Mouse (Mus musculus) CH12.LX (cell line): ENCODE data around the gene Aim2. TPM values are rescaled to one million over a fixed set of nuclear protein-coding genes. Genes with fewer than 3 reads are reported as not detected.

Experiments used
- DNase-seq: peaks from one replicate; pipeline ENCODE4 v3.0.0-alpha.2; 2013; ENCODE audit errors: extremely low read depth
- H3K27ac ChIP-seq: 2 replicates; pipeline ENCODE4 v1.5.1; 2012; ENCODE audit warnings: low read depth, mild to moderate bottlenecking, control low read depth, moderate library complexity; ENCODE audit not compliant: insufficient read depth
- H3K27me3 ChIP-seq: replicated peaks from 2 replicates; pipeline ENCODE3; 2012; ENCODE audit warnings: inconsistent platforms
- H3K36me3 ChIP-seq, 2 experiments: replicated peaks in 1 of 2; 2 replicates each; pipeline versions ENCODE3 to v1.6.1; 2012; ENCODE audit warnings: inconsistent platforms in 1 of 2, low read length in 1 of 2, mild to moderate bottlenecking in 1 of 2, mixed read lengths in 1 of 2, moderate library complexity in 1 of 2; ENCODE audit not compliant: control insufficient read depth in 1 of 2, insufficient read depth in 1 of 2
- H3K4me1 ChIP-seq, 2 experiments: 2 replicates each; pipeline ENCODE4 v1.6.1; 2012; ENCODE audit warnings: inconsistent platforms in 1 of 2, moderate library complexity in 1 of 2; ENCODE audit not compliant: insufficient read depth in 2 of 2, control insufficient read depth in 1 of 2
- H3K4me2 ChIP-seq: 2 replicates; pipeline ENCODE4 v1.6.1; 2012; ENCODE audit warnings: low read depth, mild to moderate bottlenecking, control low read depth; ENCODE audit not compliant: poor library complexity, insufficient read depth, severe bottlenecking
- H3K4me3 ChIP-seq, 3 experiments: fragments of 150-350 bp in 1 of 3; sonication (generic) in 1 of 3; replicated peaks in 1 of 3; 2 replicates each; pipeline versions ENCODE3 to v1.5.1; 2011 to 2012; ENCODE audit warnings: low read depth in 2 of 3, low read length in 2 of 3, mild to moderate bottlenecking in 2 of 3, moderate library complexity in 2 of 3, control low read depth in 1 of 3, improper control_type of control experiment in 1 of 3, inconsistent platforms in 1 of 3, mixed read lengths in 1 of 3; ENCODE audit not compliant: poor library complexity in 1 of 3
- H3K79me2 ChIP-seq: replicated peaks from 2 replicates; pipeline ENCODE4 v1.6.1; 2012; ENCODE audit warnings: mild to moderate bottlenecking, moderate library complexity; ENCODE audit not compliant: control insufficient read depth, poor library complexity, insufficient read depth, severe bottlenecking; ENCODE audit errors: extremely low read depth
- H3K9ac ChIP-seq: 2 replicates; pipeline ENCODE4 v1.6.1; 2012; ENCODE audit warnings: low read depth, mild to moderate bottlenecking, control low read depth, moderate library complexity; ENCODE audit not compliant: insufficient read depth
- H3K9me3 ChIP-seq: replicated peaks from 2 replicates; pipeline ENCODE3; 2012; ENCODE audit warnings: low read length, inconsistent platforms, mixed read lengths
- CHD2 ChIP-seq: IDR thresholded peaks from 2 replicates; pipeline ENCODE4 v1.6.1; 2011; ENCODE audit warnings: low read length, improper control_type of control experiment
- ELF1 ChIP-seq: IDR thresholded peaks from 2 replicates; pipeline ENCODE4 v1.6.1; 2014; ENCODE audit warnings: low read depth, mild to moderate bottlenecking, inconsistent platforms, low read length, improper control_type of control experiment
- EP300 ChIP-seq: IDR thresholded peaks from 2 replicates; pipeline ENCODE4 v1.6.1; 2011; ENCODE audit warnings: low read length, improper control_type of control experiment
- ETS1 ChIP-seq: conservative IDR thresholded peaks from 2 replicates; pipeline ENCODE4 v1.6.1; 2012; ENCODE audit warnings: low read depth, mild to moderate bottlenecking, inconsistent platforms, low read length, improper control_type of control experiment, moderate library complexity
- GABPA ChIP-seq: IDR thresholded peaks from 2 replicates; pipeline ENCODE4 v1.6.1; 2012; ENCODE audit warnings: low read depth, low read length, improper control_type of control experiment, inconsistent platforms; ENCODE audit not compliant: insufficient replicate concordance
- HCFC1 ChIP-seq: IDR thresholded peaks from 2 replicates; pipeline ENCODE4 v1.6.1; 2012; ENCODE audit warnings: low read depth, mild to moderate bottlenecking, inconsistent platforms, low read length, improper control_type of control experiment
- MAFK ChIP-seq: IDR thresholded peaks from 2 replicates; pipeline ENCODE4 v1.6.1; 2011; ENCODE audit warnings: low read length, improper control_type of control experiment; ENCODE audit not compliant: insufficient replicate concordance
- MAZ ChIP-seq: IDR thresholded peaks from 2 replicates; pipeline ENCODE4 v1.6.1; 2012; ENCODE audit warnings: low read depth, mild to moderate bottlenecking, inconsistent platforms, low read length, improper control_type of control experiment, moderate library complexity
- MEF2A ChIP-seq: IDR thresholded peaks from 2 replicates; pipeline ENCODE4 v1.6.1; 2014; ENCODE audit warnings: low read depth, mild to moderate bottlenecking, inconsistent platforms, low read length, improper control_type of control experiment, borderline replicate concordance
- MXI1 ChIP-seq: IDR thresholded peaks from 2 replicates; pipeline ENCODE4 v1.6.1; 2011; ENCODE audit warnings: mild to moderate bottlenecking, low read depth, low read length, improper control_type of control experiment
- NRF1 ChIP-seq: IDR thresholded peaks from 2 replicates; pipeline ENCODE4 v1.6.1; 2014; ENCODE audit warnings: low read depth, mild to moderate bottlenecking, inconsistent platforms, low read length, improper control_type of control experiment, moderate library complexity
- RCOR1 ChIP-seq: conservative IDR thresholded peaks from 2 replicates; pipeline ENCODE4 v1.6.1; 2012; ENCODE audit warnings: low read depth, mild to moderate bottlenecking, inconsistent platforms, low read length, improper control_type of control experiment
- SIN3A ChIP-seq: IDR thresholded peaks from 2 replicates; pipeline ENCODE4 v1.6.1; 2012; ENCODE audit warnings: low read length, improper control_type of control experiment, inconsistent platforms
- TBP ChIP-seq: conservative IDR thresholded peaks from 2 replicates; pipeline ENCODE4 v1.6.1; 2011; ENCODE audit warnings: low read depth, low read length, improper control_type of control experiment
- TCF12 ChIP-seq: IDR thresholded peaks from 2 replicates; pipeline ENCODE4 v1.6.1; 2014; ENCODE audit warnings: low read depth, mild to moderate bottlenecking, inconsistent platforms, low read length, improper control_type of control experiment
- USF1 ChIP-seq: IDR thresholded peaks from 2 replicates; pipeline ENCODE4 v1.6.1; 2014; ENCODE audit warnings: low read depth, mild to moderate bottlenecking, inconsistent platforms, low read length, improper control_type of control experiment
- ZC3H11A ChIP-seq: IDR thresholded peaks from 2 replicates; pipeline ENCODE4 v1.6.1; 2012; ENCODE audit warnings: low read depth, mild to moderate bottlenecking, inconsistent platforms, low read length, improper control_type of control experiment
- ZKSCAN1 ChIP-seq: IDR thresholded peaks from 2 replicates; pipeline ENCODE4 v1.6.1; 2012; ENCODE audit warnings: low read depth, inconsistent platforms, low read length, improper control_type of control experiment, borderline replicate concordance
- dilution Hi-C: fragments of 300-500 bp; cut with MboI; formaldehyde crosslinking; loops from 2 replicates; pipeline ENCODE4 v1.14.3; 2020; ENCODE audit warnings: low sequenced_read_pairs; ENCODE audit not compliant: extremely low pct_unique_long_range_greater_than_20kb, extremely low pct_ligation_motif_present
- in situ Hi-C: fragments of 300-500 bp; cut with MboI; formaldehyde crosslinking; loops from 3 replicates; pipeline ENCODE4 v1.14.3; 2019; ENCODE audit warnings: low sequenced_read_pairs, low pct_ligation_motif_present, low pct_unique_long_range_greater_than_20kb, mixed read lengths
- polyA plus RNA-seq: library from polyadenylated mRNA; unstranded; fragments of >175 nt; gene quantifications from 2 replicates; pipeline ENCODE4 v1.2.1, GENCODE M21; 2012; ENCODE audit warnings: low read depth; ENCODE audit not compliant: insufficient read length
- total RNA-seq, 2 experiments: library from RNA; depleted of rRNA; stranded (reverse); fragments of 300-350 nt in 1 of 2; fragments of >200 nt in 1 of 2; gene quantifications; 2 replicates each; pipeline ENCODE4 v1.2.3; 2012 to 2014

Aim2 gene
- total and polyA plus RNA-seq, 3 experiments = 59.7 to 117 (median 87.0) TPM

DNA sequence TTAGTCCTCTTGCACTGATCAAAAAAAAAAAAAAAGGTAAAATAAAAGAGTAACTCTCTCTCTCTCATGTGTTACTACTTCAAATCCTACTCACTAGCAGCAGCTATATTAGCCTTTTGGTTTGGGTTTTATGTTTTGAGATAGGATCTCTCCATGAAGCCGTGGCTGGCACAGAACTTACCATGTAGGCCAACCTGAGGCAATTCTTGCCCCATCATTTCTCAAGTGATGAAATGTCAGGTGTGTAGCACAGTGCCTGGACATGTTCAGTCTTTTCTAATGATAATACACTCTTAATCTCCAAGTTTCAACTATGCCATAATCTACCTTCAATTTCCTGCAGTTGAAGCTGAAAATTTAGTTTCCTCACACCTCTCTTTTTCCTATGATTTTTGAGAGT lies 92.4 kb downstream of the Aim2 start:
- in situ Hi-C loops (no loop called here), dilution Hi-C loops (no loop called here)
- TF ChIP-seq ZC3H11A = no peak
- no peak for TF ChIP-seq SIN3A
- no peak for DNase-seq
- no peak overlapping the region for H3K27ac ChIP-seq
- H3K36me3 ChIP-seq = peaks cover 26 to 63% of the 10 kb centered on the region in 2 experiments
- no peaks in the 10 kb centered on the region for H3K27me3 ChIP-seq
- H3K4me1 ChIP-seq = peaks cover 12 to 40% of the 10 kb centered on the region in 2 experiments
- H3K9ac ChIP-seq = no peak overlapping the region
- no peak overlapping the region for H3K4me2 ChIP-seq
- H3K4me3 ChIP-seq = no peak overlapping the region
- H3K79me2 ChIP-seq = peaks cover 55% of the 10 kb centered on the region
- no peaks in the 10 kb centered on the region for H3K9me3 ChIP-seq

DNA sequence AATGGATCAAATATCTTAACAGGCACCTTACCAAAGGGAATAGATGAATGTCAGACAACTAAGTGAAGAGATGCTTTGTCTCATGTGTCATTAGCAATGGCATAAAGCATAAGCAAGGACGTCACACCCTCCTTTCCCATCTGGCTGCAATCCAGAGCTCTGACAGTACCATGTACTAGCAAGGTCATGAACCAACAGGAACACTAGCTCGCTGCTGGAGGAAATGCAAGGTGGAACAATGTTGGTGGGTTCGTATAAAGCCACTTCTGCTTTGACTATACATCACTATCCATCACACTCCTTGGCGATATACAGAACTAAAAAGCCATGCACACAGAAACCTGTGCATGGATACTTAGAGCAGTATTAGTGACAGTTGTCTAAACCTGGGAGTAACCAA lies 96.4 kb downstream of the Aim2 start:
- peaks cover 6 to 21% of the 10 kb centered on the region in 2 experiments for H3K4me1 ChIP-seq
- DNase-seq = no peak
- peaks cover 27% of the 10 kb centered on the region for H3K79me2 ChIP-seq
- H3K36me3 ChIP-seq = peaks cover 39 to 88% of the 10 kb centered on the region in 2 experiments
- no peaks in the 10 kb centered on the region for H3K9me3 ChIP-seq
- no peak overlapping the region for H3K9ac ChIP-seq
- in situ Hi-C loops = no loop called here
- dilution Hi-C loops = no loop called here
- no peak overlapping the region for H3K4me3 ChIP-seq
- no peaks in the 10 kb centered on the region for H3K27me3 ChIP-seq
- no peak overlapping the region for H3K4me2 ChIP-seq
- TF ChIP-seq EP300 (no peak), ZKSCAN1 (no peak), MXI1 (no peak), MAFK (no peak), TCF12 (no peak), CHD2 (no peak)
- no peak overlapping the region for H3K27ac ChIP-seq

GRCm38 (mm10) chr1:173450621-173451020 lies 99.9 kb downstream of the Aim2 start:
- peaks cover 11% of the 10 kb centered on the region for H3K79me2 ChIP-seq
- no peak overlapping the region for H3K4me2 ChIP-seq
- in situ Hi-C loops (loop anchor here (25.0 kb wide), 2 partner anchors 412 to 637 kb away; partner anchors contain the start of genes Olfr427 and Olfr429), dilution Hi-C loops (no loop called here)
- no peak for DNase-seq
- TF ChIP-seq ELF1 (no peak), MEF2A (no peak), USF1 (no peak), TBP (no peak), RCOR1 (no peak), MAZ (no peak), ZC3H11A (no peak), GABPA (no peak), MAFK (no peak), NRF1 (no peak), ETS1 (no peak), HCFC1 (no peak)
- H3K27ac ChIP-seq = no peak overlapping the region
- no peak overlapping the region for H3K4me3 ChIP-seq
- H3K9me3 ChIP-seq = no peaks in the 10 kb centered on the region
- peaks cover 6 to 25% of the 10 kb centered on the region in 2 experiments for H3K4me1 ChIP-seq
- H3K9ac ChIP-seq = no peak overlapping the region
- H3K27me3 ChIP-seq = no peaks in the 10 kb centered on the region
- H3K36me3 ChIP-seq = peaks cover 47 to 92% of the 10 kb centered on the region in 2 experiments
